Mouse (Mus musculus): ENCODE data around the gene Gclc. TPM values are rescaled to one million over a fixed set of nuclear protein-coding genes. Genes with fewer than 3 reads are reported as not detected.

Gclc gene
- polyA plus RNA-seq, 1 experiment, result 21.5 TPM

DNA sequence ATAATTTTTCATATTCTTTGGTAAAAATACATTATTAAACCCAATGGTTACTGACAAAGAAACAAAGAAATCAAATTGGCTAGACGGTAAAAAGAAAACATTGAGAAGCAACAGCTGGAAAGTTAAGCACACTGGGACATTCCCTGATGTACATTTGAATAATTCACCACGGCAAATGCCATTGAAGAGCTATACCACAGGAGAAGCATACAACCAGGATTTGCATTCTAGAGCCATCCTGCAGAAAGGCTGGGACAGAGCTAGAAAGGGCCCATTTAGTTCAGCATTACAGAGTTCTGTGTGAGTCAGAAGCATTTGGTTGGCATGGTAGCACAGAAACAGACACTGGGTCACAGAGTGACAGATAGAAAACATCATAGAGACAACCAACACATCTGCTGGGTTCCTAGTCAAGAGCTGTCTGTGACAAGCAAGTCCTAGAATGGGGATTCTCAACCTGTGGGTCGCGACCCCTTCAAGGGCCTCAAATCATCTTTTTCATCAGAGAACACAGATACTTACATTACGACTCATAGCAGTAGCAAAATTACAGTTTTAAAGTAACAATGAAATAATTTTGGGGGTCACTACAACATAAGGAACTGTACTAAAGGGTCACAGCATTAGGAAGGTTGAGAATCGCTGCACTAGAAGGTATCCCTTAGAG is 28.2 kb upstream of the Gclc start:
- Histone ChIP-seq H3K79me2 (ENCODE audit: control insufficient read depth, insufficient read depth) (no peaks in the 10 kb centered on the region), H3ac (ENCODE audit: control insufficient read depth, insufficient read length, low read depth) (no peak overlapping the region), H3K36me3 (ENCODE audit: control insufficient read depth, insufficient read depth) (no peaks in the 10 kb centered on the region), H3K4me3 (ENCODE audit: insufficient read depth, poor library complexity, severe bottlenecking) (no peak overlapping the region), H3K27me3 (ENCODE audit: control insufficient read depth, insufficient read depth, insufficient read length) (no peaks in the 10 kb centered on the region), H3K79me3 (ENCODE audit: low read depth) (no peaks in the 10 kb centered on the region)
- TF ChIP-seq CTCF (IDR thresholded peaks at IDR 0.05; ENCODE audit: control insufficient read depth, insufficient read depth, insufficient read length), result no peak
- no peak for TF ChIP-seq USF1 (IDR thresholded peaks at IDR 0.05; ENCODE audit: low read depth)
- no peak for TF ChIP-seq FOSL1 (IDR thresholded peaks at IDR 0.05; ENCODE audit: insufficient read depth, low read length, poor library complexity, severe bottlenecking)
- TF ChIP-seq CEBPB (IDR thresholded peaks at IDR 0.05; ENCODE audit: low read depth), result no peak
- TF ChIP-seq MYOG (IDR thresholded peaks at IDR 0.05; ENCODE audit: control insufficient read depth, extremely low read depth, insufficient read length), result no peak
- no peak for TF ChIP-seq MAX (IDR thresholded peaks at IDR 0.05)
- no peak for TF ChIP-seq MYOD1 (IDR thresholded peaks at IDR 0.05; ENCODE audit: control insufficient read depth, insufficient read length, low read depth)

DNA sequence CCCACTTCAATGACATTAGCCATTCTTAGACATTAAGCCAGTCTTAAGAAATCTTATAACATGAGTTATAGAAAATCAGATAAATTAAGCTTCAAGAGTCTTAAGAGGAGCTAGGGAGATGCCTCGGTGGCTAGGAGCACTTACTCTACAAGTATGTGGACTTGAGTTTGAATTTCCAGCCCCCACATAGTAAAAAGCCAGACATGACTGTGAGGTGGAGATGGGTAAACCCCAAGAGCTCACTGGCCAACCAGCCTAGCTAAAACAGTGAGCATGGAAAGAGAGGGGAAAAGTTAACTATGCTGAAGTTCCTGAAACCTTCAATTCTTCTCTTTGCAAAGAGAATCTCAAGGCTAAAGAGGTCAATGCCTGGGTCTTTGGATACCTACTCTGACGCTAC is 27.3 kb upstream of the Gclc start:
- Histone ChIP-seq H3K27me3 (ENCODE audit: control insufficient read depth, insufficient read depth, insufficient read length) (no peaks in the 10 kb centered on the region), H3ac (ENCODE audit: control insufficient read depth, insufficient read length, low read depth) (no peak overlapping the region), H3K4me3 (ENCODE audit: insufficient read depth, poor library complexity, severe bottlenecking) (no peak overlapping the region), H3K36me3 (ENCODE audit: control insufficient read depth, insufficient read depth) (no peaks in the 10 kb centered on the region), H3K79me2 (ENCODE audit: control insufficient read depth, insufficient read depth) (no peaks in the 10 kb centered on the region), H3K79me3 (ENCODE audit: low read depth) (no peaks in the 10 kb centered on the region)
- TF ChIP-seq FOSL1 (IDR thresholded peaks at IDR 0.05; ENCODE audit: insufficient read depth, low read length, poor library complexity, severe bottlenecking), result no peak
- TF ChIP-seq USF1 (IDR thresholded peaks at IDR 0.05; ENCODE audit: low read depth), result no peak
- TF ChIP-seq MAX (IDR thresholded peaks at IDR 0.05), result no peak
- no peak for TF ChIP-seq CTCF (IDR thresholded peaks at IDR 0.05; ENCODE audit: control insufficient read depth, insufficient read depth, insufficient read length)
- no peak for TF ChIP-seq CEBPB (IDR thresholded peaks at IDR 0.05; ENCODE audit: low read depth)
- TF ChIP-seq MYOG (IDR thresholded peaks at IDR 0.05; ENCODE audit: control insufficient read depth, extremely low read depth, insufficient read length), result no peak
- no peak for TF ChIP-seq MYOD1 (IDR thresholded peaks at IDR 0.05; ENCODE audit: control insufficient read depth, insufficient read length, low read depth)

DNA sequence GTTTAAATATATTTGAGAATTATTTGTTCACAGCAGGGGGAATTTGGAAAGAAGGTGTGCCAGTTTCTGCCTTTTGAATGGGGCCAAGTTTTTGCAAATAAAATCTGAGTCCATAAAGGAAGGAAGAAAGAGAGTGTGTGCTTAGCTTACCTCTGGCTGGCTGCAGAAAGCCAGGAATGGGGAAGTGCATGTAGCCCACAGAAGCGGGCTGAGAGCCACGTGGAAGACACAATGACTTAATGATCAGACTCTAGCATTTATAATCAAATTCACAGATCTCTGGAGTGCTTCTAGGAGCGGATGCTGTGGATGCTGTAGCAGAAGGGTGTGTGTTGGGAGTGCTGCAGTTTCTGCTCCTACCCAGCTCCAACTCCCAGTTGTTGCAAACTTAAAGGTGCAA is 22.3 kb upstream of the Gclc start:
- Histone ChIP-seq H3ac (ENCODE audit: control insufficient read depth, insufficient read length, low read depth) (no peak overlapping the region), H3K36me3 (ENCODE audit: control insufficient read depth, insufficient read depth) (no peaks in the 10 kb centered on the region), H3K79me3 (ENCODE audit: low read depth) (no peaks in the 10 kb centered on the region), H3K4me3 (ENCODE audit: insufficient read depth, poor library complexity, severe bottlenecking) (no peak overlapping the region), H3K79me2 (ENCODE audit: control insufficient read depth, insufficient read depth) (no peaks in the 10 kb centered on the region), H3K27me3 (ENCODE audit: control insufficient read depth, insufficient read depth, insufficient read length) (no peaks in the 10 kb centered on the region)
- TF ChIP-seq USF1 (IDR thresholded peaks at IDR 0.05; ENCODE audit: low read depth) (no peak), MAX (IDR thresholded peaks at IDR 0.05) (no peak), MYOD1 (IDR thresholded peaks at IDR 0.05; ENCODE audit: control insufficient read depth, insufficient read length, low read depth) (no peak), CTCF (IDR thresholded peaks at IDR 0.05; ENCODE audit: control insufficient read depth, insufficient read depth, insufficient read length) (no peak), CEBPB (IDR thresholded peaks at IDR 0.05; ENCODE audit: low read depth) (no peak)

DNA sequence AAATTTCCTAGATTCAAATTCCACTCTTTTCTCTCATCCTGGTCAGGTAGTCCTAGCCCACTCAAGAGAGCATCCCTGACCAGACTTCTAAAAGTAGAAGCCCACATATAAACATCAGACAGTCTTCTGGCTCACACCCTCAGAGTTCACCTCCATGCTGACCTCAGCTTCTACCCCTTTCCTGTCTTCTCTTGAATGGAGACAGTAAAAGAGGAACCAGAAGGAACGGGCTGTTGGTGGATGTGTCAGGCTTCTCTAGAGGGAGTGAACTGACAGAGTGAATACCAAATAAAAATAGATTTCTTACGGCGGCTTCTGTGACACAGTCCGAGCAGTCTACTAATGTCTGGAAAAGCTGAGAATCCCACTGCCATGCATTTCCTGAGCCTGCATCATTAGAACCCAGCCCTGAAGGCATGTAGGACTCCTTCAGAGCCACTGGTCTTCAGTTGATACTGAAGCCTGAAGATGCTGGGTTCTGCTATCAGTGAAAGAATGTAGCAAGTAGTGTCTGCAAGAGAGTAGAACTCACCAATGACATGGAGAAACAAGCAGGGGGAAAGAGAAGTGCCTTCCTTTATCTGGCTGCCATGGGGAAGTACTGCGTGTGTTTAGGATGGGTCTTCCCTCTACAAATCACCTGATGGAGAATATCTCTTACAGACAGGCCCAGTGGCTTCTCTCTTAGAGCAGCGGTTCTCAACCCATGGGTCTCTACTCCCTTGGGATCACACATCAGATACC is 16.9 kb upstream of the Gclc start:
- TF ChIP-seq CEBPB (IDR thresholded peaks at IDR 0.05; ENCODE audit: low read depth), result no peak
- no peak for TF ChIP-seq MYOD1 (IDR thresholded peaks at IDR 0.05; ENCODE audit: control insufficient read depth, insufficient read length, low read depth)
- TF ChIP-seq USF1 (IDR thresholded peaks at IDR 0.05; ENCODE audit: low read depth), result no peak
- no peak for TF ChIP-seq FOSL1 (IDR thresholded peaks at IDR 0.05; ENCODE audit: insufficient read depth, low read length, poor library complexity, severe bottlenecking)
- no peak for TF ChIP-seq MAX (IDR thresholded peaks at IDR 0.05)
- no peak for TF ChIP-seq CTCF (IDR thresholded peaks at IDR 0.05; ENCODE audit: control insufficient read depth, insufficient read depth, insufficient read length)
- no peak for TF ChIP-seq MYOG (IDR thresholded peaks at IDR 0.05; ENCODE audit: control insufficient read depth, extremely low read depth, insufficient read length)
- no peak overlapping the region for H3ac ChIP-seq (ENCODE audit: control insufficient read depth, insufficient read length, low read depth)
- no peak overlapping the region for H3K4me3 ChIP-seq (ENCODE audit: insufficient read depth, poor library complexity, severe bottlenecking)
- no peaks in the 10 kb centered on the region for H3K79me2 ChIP-seq (ENCODE audit: control insufficient read depth, insufficient read depth)
- no peaks in the 10 kb centered on the region for H3K27me3 ChIP-seq (ENCODE audit: control insufficient read depth, insufficient read depth, insufficient read length)
- no peaks in the 10 kb centered on the region for H3K36me3 ChIP-seq (ENCODE audit: control insufficient read depth, insufficient read depth)
- H3K79me3 ChIP-seq (ENCODE audit: low read depth), result no peaks in the 10 kb centered on the region

DNA sequence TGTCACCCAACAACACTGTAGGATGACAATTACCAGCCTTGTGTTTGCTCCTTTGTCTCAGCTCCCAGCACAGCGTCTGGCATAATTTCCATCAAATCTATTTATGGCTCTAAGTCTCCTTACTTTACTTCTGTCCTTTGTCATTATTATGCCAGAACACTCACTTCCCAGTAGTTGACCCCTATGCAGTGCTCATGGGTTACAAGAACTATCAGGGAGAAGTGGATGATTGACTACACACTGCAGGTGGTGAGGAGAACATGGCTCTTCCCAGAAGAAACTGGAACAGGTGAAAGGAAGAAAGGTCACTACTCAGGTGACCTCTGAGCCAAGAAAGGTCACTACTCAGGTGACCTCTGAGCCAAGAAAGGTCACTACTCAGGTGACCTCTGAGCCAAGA is 12.9 kb upstream of the Gclc start:
- H3ac ChIP-seq (ENCODE audit: control insufficient read depth, insufficient read length, low read depth), result no peak overlapping the region
- no peaks in the 10 kb centered on the region for H3K36me3 ChIP-seq (ENCODE audit: control insufficient read depth, insufficient read depth)

More for the DNA sequence above, 12.9 kb upstream of the Gclc start:
- no peaks in the 10 kb centered on the region for H3K79me2 ChIP-seq (ENCODE audit: control insufficient read depth, insufficient read depth)
- H3K27me3 ChIP-seq (ENCODE audit: control insufficient read depth, insufficient read depth, insufficient read length), result no peaks in the 10 kb centered on the region
- H3K79me3 ChIP-seq (ENCODE audit: low read depth), result no peaks in the 10 kb centered on the region
- H3K4me3 ChIP-seq (ENCODE audit: insufficient read depth, poor library complexity, severe bottlenecking), result no peak overlapping the region
- TF ChIP-seq MYOD1 (IDR thresholded peaks at IDR 0.05; ENCODE audit: control insufficient read depth, insufficient read length, low read depth), result no peak
- no peak for TF ChIP-seq CTCF (IDR thresholded peaks at IDR 0.05; ENCODE audit: control insufficient read depth, insufficient read depth, insufficient read length)
- no peak for TF ChIP-seq MYOG (IDR thresholded peaks at IDR 0.05; ENCODE audit: control insufficient read depth, extremely low read depth, insufficient read length)
- no peak for TF ChIP-seq MAX (IDR thresholded peaks at IDR 0.05)
- TF ChIP-seq USF1 (IDR thresholded peaks at IDR 0.05; ENCODE audit: low read depth), result no peak
- TF ChIP-seq FOSL1 (IDR thresholded peaks at IDR 0.05; ENCODE audit: insufficient read depth, low read length, poor library complexity, severe bottlenecking), result no peak
- TF ChIP-seq CEBPB (IDR thresholded peaks at IDR 0.05; ENCODE audit: low read depth), result no peak
